Mouse (Mus musculus) heart, postnatal 0 days (tissue): ENCODE results near the gene Blcap.

Source experiments
- CTCF ChIP-seq: IDR thresholded peaks from 2 replicates; pipeline ENCODE4 v1.5.1; 2016; ENCODE audit warnings: antibody characterized with exemption, control low read depth, low read depth
- EP300 ChIP-seq: IDR thresholded peaks from 2 replicates; pipeline ENCODE4 v1.6.1; 2016; ENCODE audit warnings: antibody characterized with exemption, low read depth

DNA sequence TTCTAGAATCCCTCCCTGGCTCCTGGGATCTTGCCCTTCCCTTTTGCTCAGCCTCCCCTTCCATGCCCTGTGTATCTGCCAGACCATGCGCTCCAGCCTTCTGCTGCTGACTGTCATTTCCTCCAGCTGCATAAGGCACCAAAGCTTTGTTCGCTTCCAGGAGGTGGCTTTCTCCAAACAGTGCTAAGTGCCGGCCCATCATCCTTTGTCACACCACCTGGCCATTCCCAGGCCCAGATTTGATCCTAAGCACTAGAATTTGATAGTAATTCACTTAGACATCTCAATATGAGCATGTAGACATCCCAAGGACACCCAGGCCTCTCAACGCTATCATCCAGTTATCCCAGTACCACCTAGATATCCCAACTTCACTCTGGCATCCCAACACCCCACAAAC lies 36.9 kb downstream of the Blcap start:
- TF ChIP-seq CTCF: no peak
- no peak for TF ChIP-seq EP300
